Mouse (Mus musculus): ENCODE data around the gene Olfr1057. TPM values are rescaled to one million over a fixed set of nuclear protein-coding genes. Genes with fewer than 3 reads are reported as not detected.
"Not testable (repeated sequence)": the region's sequence is repeated elsewhere in the genome, so short reads cannot be mapped to it uniquely, and the experiment has no call there.

Gene Olfr1057
- not detected for total RNA-seq (2021)
- long read RNA-seq, experiment 1: 0 reads
- long read RNA-seq, experiment 2: 0 reads

DNA sequence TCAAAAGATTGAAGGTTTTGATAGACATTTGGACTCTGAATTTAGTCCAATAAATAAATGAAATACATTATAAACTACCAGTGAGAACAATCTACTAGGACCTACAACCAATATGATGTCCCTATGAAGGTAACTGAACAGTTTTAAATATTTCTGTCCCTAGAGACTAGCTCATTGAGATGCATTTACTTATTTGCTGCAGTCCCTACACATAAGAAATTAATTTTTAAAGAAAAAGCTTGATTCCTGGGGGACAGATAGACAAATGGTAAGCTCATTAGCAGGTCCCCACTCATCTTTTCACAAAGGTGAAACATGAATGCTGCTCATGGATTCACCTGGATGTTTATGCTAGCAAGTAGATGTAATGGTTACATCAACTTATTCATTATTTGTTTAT lies at the start of gene Olfr1057:
Olfr1057 (minus strand) TSS at position 101 of the 400 bp plus-strand sequence.
- DNase-seq: no peak
- intact Hi-C loops (cut with DNase I): no loop called here

DNA sequence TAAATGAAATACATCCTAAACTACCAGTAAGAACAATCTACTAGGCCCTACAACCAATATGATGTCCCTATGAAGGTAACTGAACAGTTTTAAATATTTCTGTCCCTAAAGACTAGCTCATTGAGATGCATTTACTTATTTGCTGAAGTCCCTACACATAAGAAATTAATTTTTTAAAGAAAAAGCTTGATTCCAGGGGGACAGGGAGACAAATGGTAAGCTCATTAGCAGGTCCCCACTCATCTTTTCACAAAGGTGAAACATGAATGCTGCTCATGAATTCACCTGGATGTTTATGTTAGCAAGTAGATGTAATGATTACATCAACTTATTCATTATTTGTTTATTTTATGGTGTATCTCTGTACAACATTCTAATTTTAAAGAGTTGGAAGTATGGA lies 48.5 kb upstream of the Olfr1057 start, which contains the start of gene Olfr1062:
Olfr1062 (minus strand) TSS at position 101 of the 400 bp plus-strand sequence.
- intact Hi-C loops (cut with DNase I); DNase-seq: not testable (repeated sequence)

DNA sequence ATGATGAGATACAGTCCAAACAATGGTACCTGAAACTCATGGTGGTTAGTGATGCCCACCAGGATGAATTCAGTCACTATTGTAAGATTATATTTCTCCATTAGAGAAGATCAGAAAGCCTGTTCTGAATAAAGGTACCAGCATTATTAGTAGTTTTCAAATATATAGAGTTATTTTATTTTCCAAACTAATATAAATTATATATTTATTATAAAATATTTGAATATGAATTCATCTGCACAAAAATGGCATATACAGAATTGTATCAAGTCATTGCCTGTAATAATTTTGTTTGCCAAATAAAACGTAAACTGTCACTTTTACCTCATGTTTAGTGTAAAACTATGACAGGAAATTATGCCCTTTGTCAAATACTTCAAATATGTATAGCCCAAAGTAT lies 35.8 kb upstream of the Olfr1057 start, which contains the start of gene Olfr1061:
Olfr1061 (minus strand) TSS at position 101 of the 400 bp plus-strand sequence.
- intact Hi-C loops (cut with DNase I): no loop called here

DNA sequence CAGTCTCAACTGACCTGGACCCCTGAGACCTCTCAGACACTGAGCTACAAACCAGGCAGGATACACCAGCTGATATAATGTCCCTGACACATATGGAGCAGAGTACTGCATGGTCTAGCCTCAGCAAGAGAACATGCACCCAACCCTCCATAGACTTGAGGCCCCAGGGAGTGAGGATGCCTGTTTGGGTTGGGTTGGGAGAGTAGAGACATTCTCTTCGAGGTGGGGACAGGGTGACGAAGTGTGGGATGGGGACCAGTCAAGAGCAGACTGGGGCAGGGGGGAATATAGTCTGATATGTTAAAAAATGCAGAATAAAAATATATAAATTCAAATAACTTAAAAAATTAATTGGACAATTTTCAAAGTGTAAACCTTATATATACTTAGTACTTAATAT lies 16.9 kb upstream of the Olfr1057 start:
- intact Hi-C loops (cut with DNase I): no loop called here
- DNase-seq: no peak

More for the DNA sequence above, 35.8 kb upstream of the Olfr1057 start, which contains the start of gene Olfr1061:
- no peak for DNase-seq

DNA sequence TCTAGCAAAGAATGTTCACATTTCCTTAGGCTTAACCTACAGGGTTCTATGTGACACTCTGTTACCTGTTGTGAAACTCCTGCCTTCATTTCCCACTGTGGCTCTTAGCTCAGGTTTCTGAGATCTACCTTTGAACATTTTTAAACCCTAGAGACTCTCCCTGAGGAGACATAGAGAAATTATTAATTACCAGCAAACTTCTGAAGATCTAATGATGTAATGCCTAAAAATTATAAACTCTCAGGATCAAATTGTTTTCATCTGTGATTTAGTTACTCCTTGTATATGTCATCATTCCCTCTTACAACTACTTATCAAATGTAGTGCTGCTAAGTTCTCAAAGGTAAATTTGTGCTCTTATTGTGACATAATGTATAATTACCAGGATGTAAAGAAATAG lies 10.3 kb upstream of the Olfr1057 start, which contains the start of gene Olfr1058:
Olfr1058 (minus strand) TSS at position 101 of the 400 bp plus-strand sequence.
- DNase-seq; intact Hi-C loops (cut with DNase I): not testable (repeated sequence)

DNA sequence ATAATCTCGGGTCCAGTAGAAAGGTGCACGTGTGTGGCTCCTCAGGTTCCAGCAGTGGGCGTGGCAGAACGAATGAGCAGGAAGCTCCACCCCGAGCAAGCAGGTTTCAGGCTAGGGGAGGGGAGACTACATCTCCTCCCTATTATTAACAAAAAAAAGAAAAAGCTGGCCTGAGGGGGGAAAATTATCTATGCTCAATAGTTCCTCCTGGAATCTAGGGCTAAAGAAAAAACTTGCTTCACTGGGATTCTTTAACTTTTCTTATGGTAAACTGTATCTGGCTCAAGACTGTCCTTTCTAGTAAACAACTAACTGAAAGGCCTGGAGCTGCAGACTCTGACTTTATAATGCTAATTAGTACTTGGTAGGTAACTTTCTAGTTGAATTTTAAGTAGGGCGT lies 11.9 kb downstream of the Olfr1057 start:
- DNase-seq; intact Hi-C loops (cut with DNase I): not testable (repeated sequence)

DNA sequence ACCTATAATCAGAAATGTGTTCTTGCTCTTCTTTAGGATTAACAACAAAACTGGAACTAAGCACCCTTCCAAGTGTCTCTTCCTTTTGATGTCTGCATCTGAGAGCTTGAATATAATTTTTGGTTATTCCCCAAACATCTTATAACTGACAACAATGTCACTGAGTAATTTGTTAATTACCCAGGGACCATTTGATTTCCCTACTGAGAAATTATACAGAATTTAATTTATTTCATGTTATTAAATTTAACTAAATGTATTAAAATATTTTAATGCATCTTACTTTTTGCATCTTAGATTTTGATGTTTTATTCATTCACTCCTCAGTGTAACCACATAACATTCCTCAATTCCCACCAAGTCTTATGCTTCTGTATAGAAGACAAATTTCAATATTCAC lies 15.8 kb downstream of the Olfr1057 start, which contains the start of gene Olfr1056:
Olfr1056 (minus strand) TSS at position 101 of the 400 bp plus-strand sequence.
- intact Hi-C loops (cut with DNase I): no loop called here
- DNase-seq: no peak

DNA sequence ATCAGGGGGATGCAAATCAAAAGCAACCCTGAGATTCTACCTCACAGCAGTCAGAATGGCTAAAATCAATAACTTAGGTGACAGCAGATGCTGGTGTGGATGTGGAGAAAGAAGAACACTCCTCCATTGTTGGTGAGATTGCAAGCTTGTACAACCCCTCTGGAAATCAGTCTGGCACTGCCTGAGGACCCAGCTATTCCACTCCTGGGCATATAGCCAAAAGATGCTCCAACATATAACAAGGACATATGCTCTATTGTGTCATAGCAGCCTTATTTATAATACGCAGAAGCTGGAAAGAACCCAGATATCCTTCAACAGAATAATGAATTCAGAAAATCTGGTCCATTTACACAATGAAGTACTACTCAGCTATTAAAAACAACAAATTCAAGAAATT lies 26.4 kb downstream of the Olfr1057 start:
- DNase-seq; intact Hi-C loops (cut with DNase I): not testable (repeated sequence)

DNA sequence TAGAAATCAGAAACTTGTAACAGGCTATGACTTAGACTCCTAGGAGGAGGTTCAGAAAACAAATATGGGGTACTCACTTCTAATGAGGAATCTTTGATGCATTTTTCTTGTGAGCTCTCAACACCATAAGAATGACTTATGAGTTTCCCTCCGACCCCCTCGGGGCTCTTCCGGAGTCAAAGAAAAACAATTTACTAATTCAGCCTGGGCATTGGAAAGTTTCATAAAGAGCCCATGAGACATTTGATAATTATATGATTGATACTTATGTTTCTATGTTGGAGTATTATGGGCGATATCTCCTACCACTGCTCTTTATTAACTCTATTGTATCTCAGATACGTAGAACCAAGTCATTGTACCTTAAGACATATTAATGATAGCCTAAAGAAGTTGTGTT lies 28.0 kb downstream of the Olfr1057 start, which contains the start of gene Olfr1055:
Olfr1055 (minus strand) TSS at position 101 of the 400 bp plus-strand sequence.
- DNase-seq: no peak
- intact Hi-C loops (cut with DNase I): no loop called here

DNA sequence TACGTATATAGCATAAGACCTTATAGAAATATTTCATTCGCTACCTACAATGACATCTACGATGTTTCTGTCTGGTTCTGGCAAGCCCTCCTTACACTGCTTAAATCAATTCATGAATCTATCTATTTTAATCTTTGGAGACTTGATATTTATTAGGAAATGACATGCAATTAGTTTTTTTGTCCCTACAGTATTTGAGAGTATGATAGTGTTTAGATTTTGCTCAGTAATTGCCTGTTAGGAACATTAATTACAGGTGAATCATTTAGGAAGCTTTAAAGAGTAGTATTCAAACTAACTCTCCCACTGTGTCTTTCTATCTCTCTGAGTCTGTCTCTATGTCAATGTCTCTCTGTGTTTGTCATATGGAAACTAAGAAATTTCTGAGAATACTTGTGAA lies 42.9 kb downstream of the Olfr1057 start, which contains the start of gene Olfr1054:
Olfr1054 (minus strand) TSS at position 101 of the 400 bp plus-strand sequence.
- no peak for DNase-seq
- intact Hi-C loops (cut with DNase I): no loop called here

Other genes starting within 250 kb of the Olfr1057 start
- not detected for gene Olfr1039, start 242.5 kb downstream of the Olfr1057 start, total RNA-seq (2021)
- not detected for gene Olfr1040, start 231.7 kb downstream of the Olfr1057 start, total RNA-seq (2021)
- gene Olfr1042, start 216.6 kb downstream of the Olfr1057 start, total RNA-seq (2021): not detected
- gene Olfr1043, start 210.9 kb downstream of the Olfr1057 start, total RNA-seq (2021): not detected
- gene Olfr1044, start 200.6 kb downstream of the Olfr1057 start, total RNA-seq (2021): not detected
- not detected for gene Olfr52, start 192.7 kb downstream of the Olfr1057 start, total RNA-seq (2021)
- gene Olfr1045, start 175.4 kb downstream of the Olfr1057 start, total RNA-seq (2021): not detected
- not detected for gene Olfr1046, start 159.1 kb downstream of the Olfr1057 start, total RNA-seq (2021)
- gene Olfr1047, start 147.0 kb downstream of the Olfr1057 start, total RNA-seq (2021): not detected
- gene Olfr1048, start 138.1 kb downstream of the Olfr1057 start, total RNA-seq (2021): not detected
- not detected for gene Olfr1049, start 120.1 kb downstream of the Olfr1057 start, total RNA-seq (2021)
- not detected for gene Olfr1051, start 99.3 kb downstream of the Olfr1057 start, total RNA-seq (2021)
- gene Olfr1052, start 85.9 kb downstream of the Olfr1057 start, total RNA-seq (2021): not detected
- not detected for gene Olfr1053, start 63.1 kb downstream of the Olfr1057 start, total RNA-seq (2021)
- not detected for gene Olfr1054, start 43.0 kb downstream of the Olfr1057 start, total RNA-seq (2021)
- not detected for gene Olfr1055, start 28.1 kb downstream of the Olfr1057 start, total RNA-seq (2021)
- not detected for gene Olfr1056, start 15.9 kb downstream of the Olfr1057 start, total RNA-seq (2021)
- not detected for gene Olfr1058, start 10.2 kb upstream of the Olfr1057 start, total RNA-seq (2021)
- gene Olfr1061, start 35.7 kb upstream of the Olfr1057 start, total RNA-seq (2021): not detected
- gene Olfr1062, start 48.4 kb upstream of the Olfr1057 start, total RNA-seq (2021): not detected
- not detected for gene Olfr1065, start 72.2 kb upstream of the Olfr1057 start, total RNA-seq (2021)
- gene Olfr1066, start 77.9 kb upstream of the Olfr1057 start, total RNA-seq (2021): not detected
- gene Olfr228, start 109.0 kb upstream of the Olfr1057 start, total RNA-seq (2021): not detected
- not detected for gene Olfr1076, start 130.1 kb upstream of the Olfr1057 start, total RNA-seq (2021)
- gene Olfr1079, start 164.1 kb upstream of the Olfr1057 start, total RNA-seq (2021): not detected
- gene Olfr1080, start 179.8 kb upstream of the Olfr1057 start, total RNA-seq (2021): not detected
- gene Olfr1082, start 220.6 kb upstream of the Olfr1057 start, total RNA-seq (2021): not detected

All from heart, postnatal 14 days (tissue).